10 mouse cellular contexts compared by ENCODE assay signal in the genomic region with DNA sequence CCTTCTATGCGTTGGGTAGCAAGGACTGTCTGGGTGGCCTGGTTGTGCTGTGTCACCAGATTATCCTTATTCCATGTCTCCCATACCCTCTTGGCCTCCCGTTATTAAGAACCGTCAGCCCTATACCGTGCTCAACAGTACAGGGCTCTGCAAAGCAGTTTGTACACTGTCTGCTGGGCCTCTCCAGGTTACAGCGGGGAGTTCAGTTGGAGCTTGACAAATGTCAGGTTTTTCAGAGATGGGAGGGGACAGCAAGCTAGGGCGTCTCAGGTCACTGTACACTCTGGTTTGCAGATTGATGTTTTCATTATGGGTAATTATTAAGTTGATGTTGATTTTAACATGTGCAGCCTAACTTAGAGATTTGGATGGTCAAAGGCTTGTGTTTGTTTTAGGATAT.
DNase-seq lines count a peak whose midpoint lies in the region; ATAC-seq and TF ChIP-seq lines count a peak whose summit lies in the region.
"Had no signal": no experiment of that assay in that cellular context is flagged by ENCODE, and none has a peak within 500 bp of the region (broad histone marks: within the 10 kb centered on the region; RNA-seq: fewer than 3 reads in every experiment).

No protein-coding gene starts in this region.

- H3K36me3 ChIP-seq in heart, embryonic 10.5 days: peaks cover 18% of the 10 kb centered on the region; the same call in 1 of the 2 replicates
- H3K36me3 ChIP-seq in limb, embryonic 12.5 days: peaks cover 59% of the 10 kb centered on the region
- peaks cover 58% of the 10 kb centered on the region for H3K36me3 ChIP-seq in limb, embryonic 10.5 days
- H3K36me3 ChIP-seq in embryonic facial prominence, embryonic 11.5 days (replicated peaks; ENCODE audit: control insufficient read depth, insufficient read depth, low read depth, low read length): no peaks in the 10 kb centered on the region
- H3K36me3 ChIP-seq in liver, embryonic 14.5 days (replicated peaks; ENCODE audit: control insufficient read depth, insufficient read depth, low read depth): no peaks in the 10 kb centered on the region

- DNase-seq in heart, embryonic 10.5 days (ENCODE audit: low spot score): no peak
- DNase-seq in heart, postnatal 14 days: no peak
- DNase-seq in limb, embryonic 10.5 days (ENCODE audit: low spot score): no peak
- no peak for DNase-seq in embryonic facial prominence, embryonic 11.5 days (ENCODE audit: low spot score)
- no peak for DNase-seq in liver, embryonic 14.5 days (ENCODE audit: low read depth in 3 of 3, low spot score in 3 of 3)
- DNase-seq in testis, postnatal 14 days (ENCODE audit: low spot score): no peak
- no peak for DNase-seq in urinary bladder, postnatal 25 days (ENCODE audit: low spot score)

- peaks cover 76% of the 10 kb centered on the region for H3K4me1 ChIP-seq in heart, embryonic 10.5 days
- H3K4me1 ChIP-seq in limb, embryonic 12.5 days (replicated peaks): peaks cover 80% of the 10 kb centered on the region
- peaks cover 55% of the 10 kb centered on the region for H3K4me1 ChIP-seq in limb, embryonic 10.5 days
- peaks cover 5% of the 10 kb centered on the region for H3K4me1 ChIP-seq in embryonic facial prominence, embryonic 11.5 days (ENCODE audit: control insufficient read depth, insufficient read depth, low read length)
- H3K4me1 ChIP-seq in liver, embryonic 14.5 days (replicated peaks; ENCODE audit: control insufficient read depth in 2 of 2, insufficient read depth in 2 of 2, low read length in 1 of 2): peaks cover 6 to 19% of the 10 kb centered on the region in 2 experiments; a peak in 3 of 4 replicates

- H3K4me2 ChIP-seq in limb, embryonic 12.5 days: no peak overlapping the region
- no peak overlapping the region for H3K4me2 ChIP-seq in embryonic facial prominence, embryonic 11.5 days (ENCODE audit: low read depth, low read length)
- H3K4me2 ChIP-seq in liver, embryonic 14.5 days (ENCODE audit: low read depth): no peak overlapping the region
- H3K4me2 ChIP-seq: embryonic facial prominence, embryonic 12.5 days; limb, embryonic 13.5 days had no signal

- H3K9me3 ChIP-seq in heart, embryonic 10.5 days: no peaks in the 10 kb centered on the region
- H3K9me3 ChIP-seq in limb, embryonic 12.5 days: no peaks in the 10 kb centered on the region
- no peaks in the 10 kb centered on the region for H3K9me3 ChIP-seq in limb, embryonic 10.5 days (replicated peaks)
- no peaks in the 10 kb centered on the region for H3K9me3 ChIP-seq in embryonic facial prominence, embryonic 11.5 days (replicated peaks; ENCODE audit: control insufficient read depth, low read length)
- no peaks in the 10 kb centered on the region for H3K9me3 ChIP-seq in liver, embryonic 14.5 days (ENCODE audit: control insufficient read depth, low read length)
- H3K9me3 ChIP-seq: embryonic facial prominence, embryonic 12.5 days; limb, embryonic 13.5 days had no signal

- no peak overlapping the region for H3K9ac ChIP-seq in limb, embryonic 12.5 days (replicated peaks)
- no peak overlapping the region for H3K9ac ChIP-seq in embryonic facial prominence, embryonic 11.5 days (replicated peaks; ENCODE audit: low read length)
- no peak overlapping the region for H3K9ac ChIP-seq in liver, embryonic 14.5 days (replicated peaks)
- H3K9ac ChIP-seq: embryonic facial prominence, embryonic 12.5 days; limb, embryonic 13.5 days had no signal

- peak overlapping the region; percentile 18; the same call in 1 of the 2 replicates for H3K27ac ChIP-seq in heart, embryonic 10.5 days
- H3K27ac ChIP-seq in limb, embryonic 12.5 days: peak overlapping the region; percentile 14; the same call in 1 of the 2 replicates
- no peak overlapping the region for H3K27ac ChIP-seq in limb, embryonic 10.5 days
- H3K27ac ChIP-seq in embryonic facial prominence, embryonic 11.5 days (replicated peaks; ENCODE audit: low read depth, low read length): no peak overlapping the region
- H3K27ac ChIP-seq in liver, embryonic 14.5 days: no peak overlapping the region

- intact Hi-C loops in heart, postnatal 14 days (cut with DNase I): loop anchor here (5.0 kb wide), 1 partner anchor 209 kb away; no protein-coding TSS in a partner anchor

- TF ChIP-seq EP300 in liver, embryonic 14.5 days (IDR thresholded peaks at IDR 0.05; ENCODE audit: low read depth): no peak

- TF ChIP-seq CTCF in liver, embryonic 14.5 days (IDR thresholded peaks at IDR 0.05; ENCODE audit: low read depth): no peak

- no peak overlapping the region for H3K4me3 ChIP-seq in heart, embryonic 10.5 days
- H3K4me3 ChIP-seq in limb, embryonic 12.5 days (replicated peaks): no peak overlapping the region
- H3K4me3 ChIP-seq in limb, embryonic 10.5 days: no peak overlapping the region
- H3K4me3 ChIP-seq in embryonic facial prominence, embryonic 11.5 days (ENCODE audit: low read depth, low read length): no peak overlapping the region
- H3K4me3 ChIP-seq in liver, embryonic 14.5 days (ENCODE audit: insufficient read depth in 1 of 2, low read depth in 2 of 2, low read length in 2 of 2): no peak overlapping the region
- H3K4me3 ChIP-seq: embryonic facial prominence, embryonic 12.5 days; limb, embryonic 13.5 days had no signal

- 0 out of 2 replicates have a peak, but pooled peaks have one; percentile 17 for ATAC-seq in limb, embryonic 12.5 days (ENCODE audit: insufficient number of reproducible peaks, insufficient read depth, low FRiP score, low TSS enrichment, low read depth)
- ATAC-seq in embryonic facial prominence, embryonic 11.5 days (replicated peaks; ENCODE audit: insufficient number of reproducible peaks, low FRiP score, low TSS enrichment, low read depth): 0 out of 2 replicates have a peak, but pooled peaks have one; percentile 41
- 0 out of 2 replicates have a peak, but pooled peaks have one; percentile 18 for ATAC-seq in liver, embryonic 14.5 days (ENCODE audit: insufficient read depth)

- no peaks in the 10 kb centered on the region for H3K27me3 ChIP-seq in heart, embryonic 10.5 days (ENCODE audit: insufficient read depth, poor library complexity, severe bottlenecking)
- H3K27me3 ChIP-seq in limb, embryonic 12.5 days: no peaks in the 10 kb centered on the region
- H3K27me3 ChIP-seq in limb, embryonic 10.5 days (ENCODE audit: low read depth, poor library complexity, severe bottlenecking): no peaks in the 10 kb centered on the region
- no peaks in the 10 kb centered on the region for H3K27me3 ChIP-seq in embryonic facial prominence, embryonic 11.5 days (ENCODE audit: control insufficient read depth, insufficient read depth, low read length)
- no peaks in the 10 kb centered on the region for H3K27me3 ChIP-seq in liver, embryonic 14.5 days (ENCODE audit: control insufficient read depth, insufficient read depth, low read length)
- H3K27me3 ChIP-seq: embryonic facial prominence, embryonic 12.5 days; limb, embryonic 13.5 days had no signal

- WGBS in heart, embryonic 10.5 days: 89% methylated on average over 6 of the region's 6 CpGs
- 81% methylated on average over 6 of the region's 6 CpGs for WGBS in limb, embryonic 12.5 days
- 78% methylated on average over 6 of the region's 6 CpGs for WGBS in limb, embryonic 10.5 days
- WGBS in embryonic facial prominence, embryonic 11.5 days: 79% methylated on average over 6 of the region's 6 CpGs
- 74% methylated on average over 6 of the region's 6 CpGs for WGBS in liver, embryonic 14.5 days (ENCODE audit: insufficient replicate concordance)

Comparison
In these comparisons a context has a peak if more than half of its experiments do, and no peak if none do; other contexts are left out.
1. H3K27ac ChIP-seq: peak in heart, embryonic 10.5 days (single experiment) and limb, embryonic 12.5 days (single experiment); none in limb, embryonic 10.5 days (single experiment), embryonic facial prominence, embryonic 11.5 days (single experiment) and liver, embryonic 14.5 days (single experiment).
2. Peak in every context shown above with its lines, with median percentiles within 50 percentile points of each other: ATAC-seq.